Mouse (Mus musculus) lung, postnatal 0 days (tissue): ENCODE results near the gene Smc5. TPM values are rescaled to one million over a fixed set of nuclear protein-coding genes. Genes with fewer than 3 reads are reported as not detected.

Experiments
- ATAC-seq: fragments of 200-750 bp; cut with Nextera tagmentation; 2 replicates; pipeline ENCODE4 v1.8.0; 2017; ENCODE audit warnings: moderate library complexity
- DNase-seq: peaks from one replicate; pipeline ENCODE4 v3.0.0-alpha.2; 2016; ENCODE audit warnings: low spot score
- H3K27ac ChIP-seq: fragments of 300-500 bp; sonication (generic); 2 replicates; pipeline ENCODE4 v1.5.1; 2014; ENCODE audit warnings: antibody characterized with exemption, mild to moderate bottlenecking, low read length, mixed read lengths
- H3K27me3 ChIP-seq: fragments of 300-500 bp; sonication (generic); replicated peaks from 2 replicates; pipeline ENCODE4 v1.6.1; 2014; ENCODE audit warnings: low read length, mixed read lengths; ENCODE audit not compliant: insufficient read depth
- H3K36me3 ChIP-seq: fragments of 300-500 bp; sonication (generic); 2 replicates; pipeline ENCODE4 v1.6.1; 2014; ENCODE audit warnings: low read length, mixed read lengths; ENCODE audit not compliant: insufficient read depth
- H3K4me1 ChIP-seq: fragments of 300-500 bp; sonication (generic); 2 replicates; pipeline ENCODE4 v1.6.1; 2014; ENCODE audit warnings: antibody characterized with exemption, low read depth, low read length, mixed read lengths; ENCODE audit not compliant: insufficient read depth
- H3K4me2 ChIP-seq: fragments of 300-500 bp; sonication (generic); replicated peaks from 2 replicates; pipeline ENCODE4 v1.6.1; 2014; ENCODE audit warnings: low read depth, mild to moderate bottlenecking, low read length, moderate library complexity, mixed read lengths
- H3K4me3 ChIP-seq: fragments of 300-500 bp; sonication (generic); 2 replicates; pipeline ENCODE4 v1.5.1; 2014; ENCODE audit warnings: low read depth, low read length
- H3K9ac ChIP-seq: fragments of 300-500 bp; sonication (generic); replicated peaks from 2 replicates; pipeline ENCODE4 v1.6.1; 2014; ENCODE audit warnings: low read depth, mild to moderate bottlenecking
- H3K9me3 ChIP-seq: fragments of 300-500 bp; sonication (generic); 2 replicates; pipeline ENCODE4 v1.6.1; 2016; ENCODE audit warnings: low read length, mixed read lengths
- CTCF ChIP-seq: IDR thresholded peaks from 2 replicates; pipeline ENCODE4 v1.5.1; 2016; ENCODE audit warnings: antibody characterized with exemption, mild to moderate bottlenecking
- EP300 ChIP-seq: IDR thresholded peaks from 2 replicates; pipeline ENCODE4 v1.6.1; 2016; ENCODE audit warnings: antibody characterized with exemption, mild to moderate bottlenecking, control low read depth
- WGBS: fragments of 180-500 bp; shearing (Covaris S2); extraction: QIAGEN DNeasy Blood & Tissue Kit; methylation state at CpG from one replicate; pipeline ENCODE4 v1.1.7; 2014; 5-methylcytosine and 5-hydroxymethylcytosine counted together
- polyA plus RNA-seq: library from polyadenylated mRNA; unstranded; fragments of >200 nt; fragmentation: Nextera tagmentation; extraction: Ambion mirVana; gene quantifications from 2 replicates; pipeline ENCODE4 v1.2.1, GENCODE M21; 2015

Smc5 gene
- polyA plus RNA-seq, 1 experiment from 2014 or later = 12.9 TPM

DNA sequence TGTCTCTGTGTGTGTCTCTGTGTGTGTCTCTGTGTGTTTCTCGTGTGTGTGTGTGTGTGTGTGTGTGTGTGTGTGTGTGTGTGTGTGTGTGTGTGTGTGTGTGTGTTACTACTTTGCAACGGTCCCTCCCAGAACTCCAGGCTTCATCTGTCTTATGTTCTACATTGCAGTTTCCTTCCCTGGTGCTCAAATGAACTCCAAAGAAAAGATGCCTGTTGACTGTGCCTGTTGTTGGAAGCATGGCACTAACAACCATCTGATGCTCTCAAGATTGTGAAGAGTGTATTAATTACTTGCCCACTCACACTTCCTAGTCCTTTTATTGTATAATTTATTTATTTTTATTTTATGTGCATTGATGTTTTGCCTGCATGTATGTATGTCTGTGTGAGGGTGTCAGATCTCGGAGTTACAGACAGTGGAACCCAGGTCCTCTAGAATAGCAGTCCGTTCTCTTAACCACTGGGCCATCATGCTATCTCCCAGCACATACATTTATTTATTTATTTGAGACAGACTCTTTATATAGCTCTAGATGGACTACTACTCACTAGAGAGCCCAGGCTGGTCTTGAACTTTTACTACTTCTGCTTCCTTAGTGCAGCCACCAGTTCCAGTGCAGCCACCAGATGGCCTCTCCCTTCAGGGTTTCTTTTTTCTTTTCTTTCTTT, 492 bp upstream of the Smc5 start:
- TF ChIP-seq EP300 (no peak), CTCF (no peak)
- Histone ChIP-seq H3K4me2 (peak overlapping the region; percentile 82), H3K27me3 (no peaks in the 10 kb centered on the region), H3K9ac (no peak overlapping the region), H3K4me3 (peak overlapping the region; percentile 91), H3K9me3 (no peaks in the 10 kb centered on the region), H3K27ac (no peak overlapping the region), H3K36me3 (no peaks in the 10 kb centered on the region), H3K4me1 (peaks cover 6% of the 10 kb centered on the region; the same call in 1 of the 2 replicates)
- DNase-seq = peak; percentile 54
- peak; percentile 25 for ATAC-seq
- 49% methylated on average over 4 of the region's 4 CpGs for WGBS

- no peak overlapping the region for H3K9ac ChIP-seq
- no peaks in the 10 kb centered on the region for H3K27me3 ChIP-seq
- no peak for TF ChIP-seq EP300
- TF ChIP-seq CTCF = no peak
- H3K4me2 ChIP-seq = no peak overlapping the region
- ATAC-seq = no peak
- no peaks in the 10 kb centered on the region for H3K9me3 ChIP-seq
- no peaks in the 10 kb centered on the region for H3K4me1 ChIP-seq
- peaks cover 11% of the 10 kb centered on the region; the same call in 1 of the 2 replicates for H3K36me3 ChIP-seq
- no peak overlapping the region for H3K27ac ChIP-seq
- WGBS = 89% methylated on average over 9 of the region's 9 CpGs
- no peak for DNase-seq
- H3K4me3 ChIP-seq = no peak overlapping the region
These were observed 16.9 kb downstream of the Smc5 start for GRCm38 (mm10) chr19:23256771-23257170.

GRCm38 (mm10) chr19:23246473-23246872, 27.2 kb downstream of the Smc5 start:
- DNase-seq (peak; percentile 7), ATAC-seq (no peak)
- Histone ChIP-seq H3K4me3 (no peak overlapping the region), H3K4me2 (no peak overlapping the region), H3K27me3 (no peaks in the 10 kb centered on the region), H3K9me3 (no peaks in the 10 kb centered on the region), H3K9ac (no peak overlapping the region), H3K36me3 (peaks cover 3% of the 10 kb centered on the region; the same call in 1 of the 2 replicates), H3K27ac (no peak overlapping the region), H3K4me1 (no peaks in the 10 kb centered on the region)
- WGBS = 81% methylated on average over 2 of the region's 2 CpGs
- TF ChIP-seq CTCF = no peak
- TF ChIP-seq EP300 = no peak

DNA sequence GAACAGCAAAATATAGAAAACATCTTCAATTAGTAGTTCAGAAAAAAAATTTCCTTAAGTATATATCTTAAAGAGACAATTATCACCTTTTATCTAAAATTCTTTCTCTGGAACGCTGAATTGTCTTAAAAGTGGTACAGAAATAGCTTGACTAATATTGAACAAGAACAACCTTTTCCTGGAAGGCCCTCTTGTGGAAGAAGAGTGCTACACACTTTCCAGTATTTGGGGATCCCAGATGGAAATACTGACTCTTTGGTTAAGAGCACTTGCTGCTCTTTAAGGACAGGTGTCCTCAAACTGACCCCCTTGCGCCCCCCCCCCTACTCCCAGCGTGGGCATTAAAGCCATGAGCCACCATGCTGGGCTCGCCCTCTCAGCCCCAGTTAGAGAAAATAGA, 48.6 kb downstream of the Smc5 start:
- Histone ChIP-seq H3K4me3 (no peak overlapping the region), H3K4me2 (no peak overlapping the region), H3K27ac (no peak overlapping the region), H3K9me3 (no peaks in the 10 kb centered on the region), H3K36me3 (peaks cover 14% of the 10 kb centered on the region; the same call in 1 of the 2 replicates), H3K27me3 (no peaks in the 10 kb centered on the region), H3K4me1 (no peaks in the 10 kb centered on the region), H3K9ac (no peak overlapping the region)
- TF ChIP-seq CTCF = peak; percentile 79
- TF ChIP-seq EP300 = peak; percentile 25; the same call in 1 of the 2 replicates
- DNase-seq (peak; percentile 79), ATAC-seq (peak; percentile 53)
- 41% methylated on average over 4 of the region's 4 CpGs for WGBS

DNA sequence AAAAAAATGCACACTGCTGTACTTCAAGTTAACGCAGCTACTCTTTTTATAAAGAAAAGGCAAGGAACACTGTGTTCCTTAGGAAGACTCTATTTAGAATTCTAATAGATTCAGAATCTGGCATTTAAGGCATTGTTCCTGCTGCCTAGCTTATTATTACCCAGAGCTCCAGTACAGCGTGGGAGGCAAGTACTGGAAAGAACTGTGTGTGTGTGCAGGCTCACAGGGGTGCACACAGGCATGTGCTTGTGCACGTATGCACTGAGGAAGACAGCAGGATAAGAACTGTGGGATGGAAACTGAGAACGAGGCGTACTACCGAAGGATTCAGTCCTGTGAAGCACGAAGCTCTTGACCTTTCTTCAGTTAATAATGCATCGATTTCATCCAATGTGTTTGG, 59.4 kb downstream of the Smc5 start:
- Histone ChIP-seq H3K27ac (no peak overlapping the region), H3K4me3 (no peak overlapping the region), H3K9ac (no peak overlapping the region), H3K9me3 (no peaks in the 10 kb centered on the region), H3K27me3 (no peaks in the 10 kb centered on the region), H3K4me2 (no peak overlapping the region), H3K4me1 (no peaks in the 10 kb centered on the region), H3K36me3 (peaks cover 10% of the 10 kb centered on the region; the same call in 1 of the 2 replicates)
- 93% methylated on average over 8 of the region's 8 CpGs for WGBS
- DNase-seq = no peak
- ATAC-seq = no peak
- TF ChIP-seq EP300 (no peak), CTCF (no peak)

DNA sequence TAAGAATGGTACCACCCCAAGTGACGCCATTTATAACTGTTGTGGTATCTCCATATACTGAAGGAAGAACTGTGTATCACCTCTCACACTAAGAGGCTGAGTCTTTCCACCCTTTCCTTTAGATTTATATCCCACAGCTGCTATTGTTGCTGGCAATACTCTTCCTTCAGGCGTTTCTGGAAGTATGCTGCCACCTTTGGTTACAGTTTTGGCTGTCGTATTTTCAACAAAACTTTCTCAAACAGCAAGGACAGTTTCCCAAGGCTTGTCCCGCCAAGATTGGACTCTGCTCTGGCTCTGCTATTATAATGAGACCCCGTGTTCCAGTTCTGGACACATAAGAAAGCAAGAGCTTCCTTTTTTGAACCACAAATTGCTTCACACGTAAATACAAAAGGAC, 62.4 kb downstream of the Smc5 start:
- ATAC-seq = no peak
- Histone ChIP-seq H3K27ac (no peak overlapping the region), H3K36me3 (peaks cover 14% of the 10 kb centered on the region; the same call in 1 of the 2 replicates), H3K4me3 (no peak overlapping the region), H3K9me3 (no peaks in the 10 kb centered on the region), H3K27me3 (no peaks in the 10 kb centered on the region), H3K4me1 (no peaks in the 10 kb centered on the region), H3K4me2 (no peak overlapping the region), H3K9ac (no peak overlapping the region)
- TF ChIP-seq EP300 (no peak), CTCF (peak; percentile 40)
- peak; percentile 6 for DNase-seq
- WGBS = 85% methylated on average over 6 of the region's 6 CpGs
